Mouse (Mus musculus): ENCODE data around the gene Hal.
"Not testable (repeated sequence)": the region's sequence is repeated elsewhere in the genome, so short reads cannot be mapped to it uniquely, and the experiment has no call there.

The Hal gene

DNA sequence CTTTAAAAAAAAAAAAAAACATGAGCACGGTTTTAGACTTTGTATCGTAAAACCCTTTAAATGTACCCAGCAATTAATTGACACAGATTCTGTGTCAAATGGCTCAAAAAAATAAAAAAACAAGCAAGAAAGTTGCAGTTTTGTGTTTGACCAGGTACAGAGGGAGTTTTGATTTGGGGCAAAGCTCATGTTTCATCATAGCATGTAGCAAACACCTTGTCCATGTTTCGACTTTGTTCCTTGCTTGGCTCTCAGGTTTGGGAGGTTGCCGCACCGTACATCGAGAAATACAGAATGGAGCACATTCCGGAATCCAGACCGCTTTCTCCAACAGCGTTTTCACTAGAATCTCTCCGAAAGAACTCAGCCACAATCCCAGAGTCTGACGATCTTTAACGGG lies 27.4 kb downstream of the Hal start:
- DNase-seq (ENCODE audit: extremely low spot score) = no peak

DNA sequence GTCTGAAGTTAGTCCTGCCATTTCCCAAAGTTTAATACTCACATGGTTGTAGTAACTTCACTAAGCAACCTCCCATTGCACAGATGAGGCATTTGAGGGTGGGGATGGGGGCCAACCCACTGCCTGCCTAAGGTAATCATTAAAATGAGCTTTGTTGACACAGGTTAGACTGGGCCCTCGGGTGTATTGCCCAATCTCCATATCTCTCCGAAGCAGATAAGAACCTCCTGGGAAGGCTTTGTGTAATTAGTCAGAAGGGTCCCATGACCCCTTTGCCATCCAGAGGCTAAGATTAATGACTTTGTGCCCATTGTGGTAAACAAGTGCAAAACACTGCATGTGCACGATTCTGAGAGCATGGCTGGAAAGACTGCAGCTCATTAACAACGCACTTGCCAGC lies 29.2 kb downstream of the Hal start:
- no peak for DNase-seq (ENCODE audit: extremely low spot score)

GRCm38 (mm10) chr10:93518186-93518585 lies 29.6 kb downstream of the Hal start:
- no peak for DNase-seq (ENCODE audit: extremely low spot score)

- DNase-seq (ENCODE audit: extremely low spot score) = no peak
These were observed 30.1 kb downstream of the Hal start for GRCm38 (mm10) chr10:93518620-93519019.

DNA sequence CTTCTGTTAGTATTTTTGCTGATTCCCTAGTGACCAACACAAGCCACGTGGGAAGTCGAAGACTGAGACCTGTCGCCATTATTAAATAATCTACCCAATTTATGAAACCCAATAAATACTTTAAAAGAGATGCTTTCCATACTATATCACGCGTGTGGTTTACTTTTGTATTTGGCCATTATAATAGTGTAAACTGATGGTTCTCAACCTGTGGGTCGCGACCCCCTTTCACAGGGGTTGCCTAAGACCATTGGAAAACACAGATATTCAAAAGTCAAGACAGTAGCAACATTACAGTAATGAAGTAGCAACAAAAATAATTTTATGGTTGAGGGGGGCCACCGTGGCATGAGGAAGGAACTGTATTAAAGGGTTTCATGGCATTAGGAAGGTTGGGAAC lies 30.6 kb downstream of the Hal start:
- DNase-seq (ENCODE audit: extremely low spot score) = no peak

GRCm38 (mm10) chr10:93519756-93520155 lies 31.2 kb downstream of the Hal start:
- DNase-seq (ENCODE audit: extremely low spot score) = no peak

GRCm38 (mm10) chr10:93520994-93521393 lies 32.4 kb downstream of the Hal start:
- DNase-seq (ENCODE audit: extremely low spot score) = no peak

DNA sequence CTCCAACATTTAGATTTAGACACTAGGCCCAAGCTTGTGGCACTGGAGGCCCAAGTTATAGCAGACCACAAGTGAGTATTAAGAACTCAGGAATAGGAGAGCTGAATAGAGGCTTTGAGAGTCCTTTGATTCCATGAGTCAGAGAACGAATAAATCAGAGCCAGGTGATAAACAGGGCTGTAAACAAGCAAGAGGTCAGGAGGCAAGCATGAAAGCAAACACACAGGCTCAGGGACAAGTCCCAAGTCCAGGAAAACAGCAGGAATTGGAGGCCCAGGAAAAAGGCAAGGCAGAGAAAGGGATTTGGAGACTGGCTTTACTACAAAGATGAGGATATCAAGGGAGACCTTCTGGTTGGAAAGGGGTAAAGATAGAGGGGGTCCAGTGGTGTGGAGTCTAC lies 36.8 kb downstream of the Hal start:
- no peak for DNase-seq (ENCODE audit: extremely low spot score)

DNA sequence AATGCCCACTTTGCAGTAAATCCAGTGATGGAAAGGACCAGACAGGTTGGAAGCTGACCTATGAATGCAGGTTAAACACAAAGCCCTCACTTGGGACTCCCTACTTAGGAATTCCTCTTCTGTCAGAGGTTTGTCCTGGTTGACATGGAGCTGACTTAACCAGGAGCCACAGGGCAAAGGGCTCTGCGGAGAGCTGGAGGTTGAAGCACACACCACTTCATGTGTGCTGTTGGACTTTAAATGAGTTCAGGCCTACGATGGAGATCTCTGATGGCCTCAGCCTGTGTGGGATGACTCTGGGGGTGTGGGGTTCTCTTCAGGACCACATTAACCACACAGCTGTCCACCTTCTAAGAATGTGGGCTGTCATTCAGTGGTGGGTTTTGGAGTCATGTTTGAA lies 49.7 kb downstream of the Hal start:
- no peak for DNase-seq (ENCODE audit: extremely low spot score)

GRCm38 (mm10) chr10:93538818-93539217 lies 50.2 kb downstream of the Hal start:
- DNase-seq (ENCODE audit: extremely low spot score) = no peak

GRCm38 (mm10) chr10:93539775-93540430 lies 51.3 kb downstream of the Hal start, which contains the start of gene Amdhd1:
Amdhd1 (minus strand) TSS chr10:93540033.
- peak; percentile 85 for DNase-seq (ENCODE audit: extremely low spot score)

- DNase-seq (ENCODE audit: extremely low spot score) = peak; percentile 12
These were observed 52.1 kb downstream of the Hal start, which contains the start of gene Ccdc38 for GRCm38 (mm10) chr10:93540431-93541210. Ccdc38 (plus strand) TSS chr10:93540632.

GRCm38 (mm10) chr10:93541585-93541984 lies 53.0 kb downstream of the Hal start:
- DNase-seq (ENCODE audit: extremely low spot score) = no peak

- no peak for DNase-seq (ENCODE audit: extremely low spot score)
These were observed 53.8 kb downstream of the Hal start for GRCm38 (mm10) chr10:93542356-93542755.

- DNase-seq (ENCODE audit: extremely low spot score) = no peak
These were observed 54.6 kb downstream of the Hal start for GRCm38 (mm10) chr10:93543176-93543575.

- no peak for DNase-seq (ENCODE audit: extremely low spot score)
These were observed 55.6 kb downstream of the Hal start for GRCm38 (mm10) chr10:93544172-93544571.

DNA sequence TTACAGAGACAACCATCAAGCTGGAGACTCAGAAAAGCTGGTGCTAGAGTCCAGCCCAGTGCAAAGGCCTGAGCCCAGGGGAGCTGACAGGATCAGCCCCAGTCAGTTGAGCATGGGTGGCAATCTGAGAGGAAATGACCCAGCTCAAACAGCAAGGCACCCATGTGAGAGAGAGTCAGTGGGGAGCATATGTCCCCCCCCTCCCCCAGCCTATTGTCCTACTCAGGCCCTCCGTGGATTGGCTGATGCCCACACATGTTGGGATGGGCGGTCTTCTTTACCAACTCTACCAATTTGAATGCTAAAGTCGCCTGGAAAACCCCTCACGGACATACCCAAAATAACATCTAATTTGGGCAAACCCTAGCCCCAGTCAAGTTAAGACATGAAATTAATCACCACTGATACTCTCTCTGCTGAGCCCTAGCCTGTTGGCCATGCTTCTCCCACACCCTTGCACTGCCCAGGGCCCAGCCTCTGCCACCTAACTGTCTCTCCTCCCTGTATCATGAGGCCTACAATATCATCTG lies 59.2 kb downstream of the Hal start:
- no peak for DNase-seq (ENCODE audit: extremely low spot score)

- DNase-seq (ENCODE audit: extremely low spot score) = peak; percentile 76
These were observed 60.4 kb downstream of the Hal start for GRCm38 (mm10) chr10:93548991-93549390.

GRCm38 (mm10) chr10:93549821-93550220 lies 61.3 kb downstream of the Hal start:
- DNase-seq (ENCODE audit: extremely low spot score) = no peak

DNA sequence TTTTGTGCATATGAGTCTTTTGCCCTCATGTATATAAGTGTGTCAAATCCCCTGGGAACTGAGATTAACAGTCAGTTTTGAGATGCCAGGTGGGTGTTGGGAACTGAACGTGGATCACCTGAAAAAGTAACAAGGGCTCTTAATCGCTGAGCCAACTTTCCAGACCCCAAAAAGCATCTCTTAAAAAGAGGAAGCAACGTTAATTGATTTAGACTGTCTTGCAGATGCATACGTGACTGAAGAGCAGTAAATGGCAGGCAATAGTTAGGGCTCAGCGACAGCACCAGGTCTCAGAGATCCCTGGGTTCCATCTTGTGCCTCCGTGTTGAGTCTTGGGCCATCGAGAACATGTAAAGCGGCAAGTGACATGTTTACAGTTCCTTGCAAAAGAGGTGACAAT lies 64.0 kb downstream of the Hal start:
- no peak for DNase-seq (ENCODE audit: extremely low spot score)

DNA sequence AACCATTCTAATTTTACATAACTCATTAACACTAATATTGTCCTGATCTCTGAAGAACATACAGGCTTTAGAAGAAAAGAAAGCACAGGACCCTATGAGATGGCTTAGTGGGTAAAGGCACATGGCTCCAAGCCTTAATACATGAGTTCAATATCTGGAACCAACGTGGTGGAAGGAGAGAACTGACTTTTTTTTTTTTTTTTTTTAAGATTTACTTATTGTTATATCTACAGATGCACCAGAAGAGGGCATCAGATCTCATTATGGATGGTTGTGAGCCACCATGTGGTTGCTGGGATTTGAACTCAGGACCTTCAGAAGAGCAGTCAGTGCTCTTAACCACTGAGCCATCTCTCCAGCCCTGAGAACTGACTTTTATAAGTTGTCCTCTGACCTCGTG lies 69.4 kb downstream of the Hal start:
- not testable (repeated sequence) for DNase-seq (ENCODE audit: extremely low spot score)

DNA sequence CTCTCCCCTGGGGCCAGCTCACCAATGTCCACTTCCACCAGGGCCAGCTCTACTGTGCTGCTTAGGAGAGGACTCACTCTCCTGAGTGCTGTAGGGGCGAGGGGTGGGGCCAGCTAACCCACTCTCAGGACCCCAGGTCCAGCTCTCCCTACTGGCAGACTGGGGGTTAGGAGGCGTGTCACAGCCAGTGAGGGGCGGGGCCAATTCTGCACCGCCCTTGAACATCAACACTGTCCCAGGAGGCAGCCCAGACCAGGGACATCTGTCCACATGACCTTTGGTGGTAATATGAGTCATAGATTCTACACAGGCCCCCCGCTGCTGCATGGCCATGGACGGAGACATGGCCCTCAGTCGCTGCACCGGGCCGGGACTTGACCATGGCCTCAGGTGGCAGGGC lies 71.2 kb downstream of the Hal start:
- no peak for DNase-seq (ENCODE audit: extremely low spot score)

GRCm38 (mm10) chr10:93564518-93565090 lies 76.0 kb downstream of the Hal start:
- no peak for DNase-seq (ENCODE audit: extremely low spot score)

All from embryo, embryonic 9.5 days (tissue).